Mouse (Mus musculus) gonadal fat pad, adult 2 months (tissue): ENCODE measurements around the gene Ism2. TPM values are rescaled to one million over a fixed set of nuclear protein-coding genes. Genes with fewer than 3 reads are reported as not detected.

Source experiments
- DNase-seq: peaks from one replicate; pipeline ENCODE4 v3.0.0-alpha.2; 2012; ENCODE audit warnings: low read depth
- polyA plus RNA-seq: library from polyadenylated mRNA; depleted of rRNA; stranded (reverse); fragments of >200 nt; gene quantifications from 2 replicates; pipeline ENCODE4 v1.2.3, GENCODE M21; 2012; rRNA removed

The Ism2 gene
- polyA plus RNA-seq, 1 experiment: 6.0 TPM

- no peak for DNase-seq
Observed at GRCm38 (mm10) chr12:87230379-87230895, 69.1 kb downstream of the Ism2 start.

- DNase-seq: no peak
Observed at GRCm38 (mm10) chr12:87229633-87230032, 69.9 kb downstream of the Ism2 start.

Other genes with a start within 250 kb of the Ism2 start
- 1.6 and 1.7 TPM in 2 replicates for gene Ngb, start 197.2 kb downstream of the Ism2 start, polyA plus RNA-seq
- gene Gstz1, start 152.5 kb downstream of the Ism2 start, polyA plus RNA-seq: 476 and 749 TPM in 2 replicates
- 12.6 and 16.3 TPM in 2 replicates for gene Pomt2, start 151.7 kb downstream of the Ism2 start, polyA plus RNA-seq
- 0.69 and 0.71 TPM in 2 replicates for gene Samd15, start 100.0 kb downstream of the Ism2 start, polyA plus RNA-seq
- gene Tmed8, start 99.3 kb downstream of the Ism2 start, polyA plus RNA-seq: 6.7 and 7.6 TPM in 2 replicates
- gene Noxred1, start 61.0 kb downstream of the Ism2 start, polyA plus RNA-seq: 0.35 and 0.72 TPM in 2 replicates
- gene Vipas39, start 33.4 kb downstream of the Ism2 start, polyA plus RNA-seq: 28.9 and 36.7 TPM in 2 replicates
- 49.4 and 62.6 TPM in 2 replicates for gene Ahsa1, start 33.2 kb downstream of the Ism2 start, polyA plus RNA-seq
- 12.5 and 17.0 TPM in 2 replicates for gene Sptlc2, start 88.7 kb upstream of the Ism2 start, polyA plus RNA-seq
- 27.8 and 35.7 TPM in 2 replicates for gene Slirp, start 144.2 kb upstream of the Ism2 start, polyA plus RNA-seq
- 12.8 and 16.5 TPM in 2 replicates for gene Alkbh1, start 144.3 kb upstream of the Ism2 start, polyA plus RNA-seq
- gene Snw1, start 172.6 kb upstream of the Ism2 start, polyA plus RNA-seq: 10.7 and 11.3 TPM in 2 replicates
- not detected in 2 replicates for gene Gm5788, start 195.0 kb upstream of the Ism2 start, polyA plus RNA-seq
- gene Gm8300, start 214.6 kb upstream of the Ism2 start, polyA plus RNA-seq: 0.05 and 0.14 TPM in 2 replicates